9 mouse cellular contexts compared by ENCODE assay signal in the genomic region with DNA sequence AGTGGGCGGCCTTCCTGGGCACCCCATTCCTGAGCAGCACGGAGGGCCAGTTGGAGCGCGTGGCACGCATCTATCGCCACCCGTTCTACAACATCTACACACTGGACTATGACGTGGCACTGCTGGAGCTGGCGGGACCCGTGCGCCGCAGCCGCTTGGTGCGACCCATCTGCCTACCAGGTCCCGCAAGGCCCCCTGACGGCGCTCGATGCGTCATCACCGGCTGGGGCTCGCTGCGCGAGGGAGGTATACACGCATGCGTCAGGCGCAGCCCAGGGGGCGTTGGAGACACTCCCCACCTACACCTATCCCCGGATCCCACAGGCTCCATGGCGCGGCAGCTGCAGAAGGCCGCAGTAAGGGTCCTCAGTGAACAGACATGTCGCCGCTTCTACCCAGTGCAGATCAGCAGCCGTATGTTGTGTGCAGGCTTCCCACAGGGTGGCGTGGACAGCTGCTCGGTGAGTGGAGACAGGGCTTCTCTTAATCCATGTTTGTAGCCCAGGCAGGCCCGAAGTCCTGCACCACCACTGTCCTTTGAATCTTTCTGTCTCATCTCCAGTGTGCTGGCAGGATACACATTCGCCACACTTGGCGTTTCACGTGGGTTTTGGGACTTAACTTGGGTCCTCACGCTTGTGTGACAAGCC. TPM values are rescaled to one million over a fixed set of nuclear protein-coding genes. Genes with fewer than 3 reads are reported as not detected.
A peak's percentile ranks its signal among the peaks of the same experiment; 100 is the strongest.
DNase-seq lines count a peak whose midpoint lies in the region; ATAC-seq and TF ChIP-seq lines count a peak whose summit lies in the region.
"Had no signal": no experiment of that assay in that cellular context is flagged by ENCODE, and none has a peak within 500 bp of the region (broad histone marks: within the 10 kb centered on the region; RNA-seq: fewer than 3 reads in every experiment).

No protein-coding gene starts in this region.

- intact Hi-C loops in heart, adult 2 months (cut with DNase I) = no loop called here
- intact Hi-C loops in heart, postnatal 14 days (cut with DNase I) = no loop called here
- intact Hi-C loops in left cerebral cortex, postnatal 36 days (cut with DNase I) = no loop called here

- peaks cover 9% of the 10 kb centered on the region for H3K4me1 ChIP-seq in heart, adult 2 months (ENCODE audit: control insufficient read depth, insufficient read depth, low read length)
- H3K4me1 ChIP-seq in ES-Bruce4 (ENCODE audit: control insufficient read depth, insufficient read depth, low read length) = peaks cover 2% of the 10 kb centered on the region
- peaks cover 27% of the 10 kb centered on the region for H3K4me1 ChIP-seq in embryonic facial prominence, embryonic 15.5 days

- H3K27ac ChIP-seq in heart, adult 2 months = no peak overlapping the region
- no peak overlapping the region for H3K27ac ChIP-seq in ES-Bruce4 (ENCODE audit: insufficient read depth, low read length)
- no peak overlapping the region for H3K27ac ChIP-seq in embryonic facial prominence, embryonic 15.5 days (replicated peaks)
- H3K27ac ChIP-seq: kidney, postnatal 0 days had no signal

- 0 out of 2 replicates have a peak, but pooled peaks have one; percentile 16 for TF ChIP-seq POLR2A in heart, adult 2 months (IDR thresholded peaks at IDR 0.05; ENCODE audit: insufficient read depth, low read depth, low read length)
- no peak for TF ChIP-seq POLR2A in ES-Bruce4 (IDR thresholded peaks at IDR 0.05; ENCODE audit: insufficient read depth, low read length)

- no peak overlapping the region for H3K9ac ChIP-seq in heart, adult 2 months (ENCODE audit: low read depth, low read length)
- H3K9ac ChIP-seq in ES-Bruce4 (ENCODE audit: low read depth, poor library complexity, severe bottlenecking) = peak overlapping the region; percentile 4; the same call in 1 of the 2 replicates
- no peak overlapping the region for H3K9ac ChIP-seq in embryonic facial prominence, embryonic 15.5 days

- no peaks in the 10 kb centered on the region for H3K79me2 ChIP-seq in heart, adult 2 months (replicated peaks; ENCODE audit: control insufficient read depth, insufficient read depth, low read length)

- DNase-seq in heart, adult 2 months = no peak
- DNase-seq in heart, postnatal 14 days = no peak
- peak; percentile 67 to 77 for DNase-seq in left cerebral cortex, postnatal 36 days (ENCODE audit: low spot score in 2 of 2)
- no peak for DNase-seq in ovary, postnatal 14 days (ENCODE audit: low spot score)
- no peak for DNase-seq in gastrocnemius, adult 18-20 months (ENCODE audit: low spot score)

- no peak for TF ChIP-seq CTCF in heart, adult 2 months (IDR thresholded peaks at IDR 0.05)
- no peak for TF ChIP-seq CTCF in ES-Bruce4 (IDR thresholded peaks at IDR 0.05; ENCODE audit: low read depth, low read length)

- no peaks in the 10 kb centered on the region for H3K9me3 ChIP-seq in ES-Bruce4 (replicated peaks; ENCODE audit: control insufficient read depth, insufficient read depth, low read length, poor library complexity, severe bottlenecking)
- no peaks in the 10 kb centered on the region for H3K9me3 ChIP-seq in embryonic facial prominence, embryonic 15.5 days (replicated peaks)

- no peaks in the 10 kb centered on the region for H3K36me3 ChIP-seq in heart, adult 2 months (ENCODE audit: control insufficient read depth, insufficient read depth, low read length)
- H3K36me3 ChIP-seq in ES-Bruce4 (ENCODE audit: control insufficient read depth, insufficient read depth, low read length, poor library complexity, severe bottlenecking) = no peaks in the 10 kb centered on the region
- peaks cover 24% of the 10 kb centered on the region for H3K36me3 ChIP-seq in embryonic facial prominence, embryonic 15.5 days

- WGBS in heart, adult 2 months = 41% methylated on average over 41 of the region's 41 CpGs
- 33% methylated on average over 41 of the region's 41 CpGs for WGBS in embryonic facial prominence, embryonic 15.5 days

- no peak for ATAC-seq in embryonic facial prominence, embryonic 15.5 days (ENCODE audit: insufficient number of reproducible peaks, low FRiP score, low TSS enrichment, low read depth)
- no peak for ATAC-seq in granulocyte monocyte progenitor cell, adult 5-6 weeks (replicated peaks; ENCODE audit: poor library complexity, severe bottlenecking)

- peak overlapping the region; percentile 27 for H3K4me2 ChIP-seq in embryonic facial prominence, embryonic 15.5 days (replicated peaks)

- no peak overlapping the region for H3K4me3 ChIP-seq in heart, adult 2 months
- H3K4me3 ChIP-seq in ES-Bruce4 (ENCODE audit: low read depth, low read length) = peak overlapping the region; percentile 47
- H3K4me3 ChIP-seq in embryonic facial prominence, embryonic 15.5 days (replicated peaks) = peak overlapping the region; percentile 17

- H3K27me3 ChIP-seq in heart, adult 2 months (ENCODE audit: control insufficient read depth, insufficient read depth, low read length) = no peaks in the 10 kb centered on the region
- H3K27me3 ChIP-seq in ES-Bruce4 (ENCODE audit: control insufficient read depth, insufficient read depth, low read length, poor library complexity, severe bottlenecking) = no peaks in the 10 kb centered on the region
- H3K27me3 ChIP-seq in embryonic facial prominence, embryonic 15.5 days = no peaks in the 10 kb centered on the region

- no peak for TF ChIP-seq EP300 in heart, adult 2 months (IDR thresholded peaks at IDR 0.05; ENCODE audit: insufficient read depth, low read depth, low read length)
- TF ChIP-seq EP300 in ES-Bruce4 (IDR thresholded peaks at IDR 0.05; ENCODE audit: insufficient read depth, low read depth, low read length) = no peak

RNA-seq across cellular contexts. Expression of gene Timm13, which starts 2.8 kb away (rescaled TPM):
- total RNA-seq in heart, adult 2 months (2021) = 100 to 1,000 TPM; 126 to 133 TPM
- polyA plus RNA-seq in heart, adult 2 months (2012; rRNA removed) = 151 and 188 TPM in 2 replicates
- 100 to 1,000 TPM; 145 to 161 TPM for total RNA-seq in heart, postnatal 14 days (2021)
- 135 and 146 TPM in 2 replicates for polyA plus RNA-seq in ES-Bruce4 (2011; ENCODE audit: insufficient read depth, insufficient read length, low read depth, missing spikeins)
- polyA plus RNA-seq in embryonic facial prominence, embryonic 15.5 days (2015; fragmentation: Nextera tagmentation; extraction: Ambion mirVana) = 337 and 339 TPM in 2 replicates
- 100 to 1,000 TPM; 120 to 153 TPM for total RNA-seq in left cerebral cortex, postnatal 36 days (2021)
- 100 to 1,000 TPM; 109 to 127 TPM for total RNA-seq in gastrocnemius, adult 18-20 months (2021)
- total RNA-seq in granulocyte monocyte progenitor cell, adult 5-6 weeks (2014; fragmentation: Nextera tagmentation) = 145 and 158 TPM in 2 replicates
- 38.2 and 50.4 TPM in 2 replicates for total RNA-seq in granulocyte monocyte progenitor cell, adult 5-6 weeks (2017)

RNA-seq across cellular contexts. Expression of gene Lmnb2, which starts 20.1 kb away (rescaled TPM):
- total RNA-seq in heart, adult 2 months (2021) = 1 to 10 TPM; 3.6 to 5.4 TPM
- polyA plus RNA-seq in heart, adult 2 months (2012; rRNA removed) = 5.4 and 7.4 TPM in 2 replicates
- 1 to 10 TPM; 5.1 to 7.0 TPM for total RNA-seq in heart, postnatal 14 days (2021)
- polyA plus RNA-seq in ES-Bruce4 (2011; ENCODE audit: insufficient read depth, insufficient read length, low read depth, missing spikeins) = 25.9 and 28.2 TPM in 2 replicates
- 56.7 and 60.1 TPM in 2 replicates for polyA plus RNA-seq in embryonic facial prominence, embryonic 15.5 days (2015; fragmentation: Nextera tagmentation; extraction: Ambion mirVana)
- total RNA-seq in left cerebral cortex, postnatal 36 days (2021) = 10 to 100 TPM; 17.6 to 21.2 TPM
- 1 to 10 TPM; 2.7 to 3.2 TPM for total RNA-seq in gastrocnemius, adult 18-20 months (2021)
- 24.9 and 35.1 TPM in 2 replicates for total RNA-seq in granulocyte monocyte progenitor cell, adult 5-6 weeks (2014; fragmentation: Nextera tagmentation)
- total RNA-seq in granulocyte monocyte progenitor cell, adult 5-6 weeks (2017) = 56.2 and 62.8 TPM in 2 replicates

RNA-seq across cellular contexts. Expression of gene Tmprss9, which starts 26.3 kb away (rescaled TPM):
- total RNA-seq in heart, adult 2 months (2021) = not detected
- 0.02 TPM in 1 of 2 replicates, not detected in the other for polyA plus RNA-seq in heart, adult 2 months (2012; rRNA removed)
- not detected for total RNA-seq in heart, postnatal 14 days (2021)
- polyA plus RNA-seq in ES-Bruce4 (2011; ENCODE audit: insufficient read depth, insufficient read length, low read depth, missing spikeins) = 0.22 TPM in 1 of 2 replicates, not detected in the other
- 0.04 and 0.05 TPM in 2 replicates for polyA plus RNA-seq in embryonic facial prominence, embryonic 15.5 days (2015; fragmentation: Nextera tagmentation; extraction: Ambion mirVana)
- under 1 TPM in 1 of 2 experiments, not detected in 1; 0.32 TPM for total RNA-seq in left cerebral cortex, postnatal 36 days (2021)
- not detected for total RNA-seq in gastrocnemius, adult 18-20 months (2021)
- not detected in 2 replicates for total RNA-seq in granulocyte monocyte progenitor cell, adult 5-6 weeks (2014; fragmentation: Nextera tagmentation)
- not detected in 2 replicates for total RNA-seq in granulocyte monocyte progenitor cell, adult 5-6 weeks (2017)

RNA-seq across cellular contexts. Expression of gene Gadd45b, which starts 31.9 kb away (rescaled TPM):
- 10 to 100 TPM; 10.9 to 13.9 TPM for total RNA-seq in heart, adult 2 months (2021)
- 10.0 and 10.1 TPM in 2 replicates for polyA plus RNA-seq in heart, adult 2 months (2012; rRNA removed)
- 10 to 100 TPM; 13.6 to 17.2 TPM for total RNA-seq in heart, postnatal 14 days (2021)
- 80.7 and 86.3 TPM in 2 replicates for polyA plus RNA-seq in ES-Bruce4 (2011; ENCODE audit: insufficient read depth, insufficient read length, low read depth, missing spikeins)
- polyA plus RNA-seq in embryonic facial prominence, embryonic 15.5 days (2015; fragmentation: Nextera tagmentation; extraction: Ambion mirVana) = 43.7 and 46.6 TPM in 2 replicates
- total RNA-seq in left cerebral cortex, postnatal 36 days (2021) = 10 to 100 TPM; 17.4 to 23.9 TPM
- 10 to 100 TPM; 17.3 to 25.0 TPM for total RNA-seq in gastrocnemius, adult 18-20 months (2021)
- total RNA-seq in granulocyte monocyte progenitor cell, adult 5-6 weeks (2014; fragmentation: Nextera tagmentation) = 20.1 and 21.5 TPM in 2 replicates
- total RNA-seq in granulocyte monocyte progenitor cell, adult 5-6 weeks (2017) = 25.6 and 27.6 TPM in 2 replicates

RNA-seq across cellular contexts. Expression of gene Sppl2b, which starts 42.9 kb away (rescaled TPM):
- total RNA-seq in heart, adult 2 months (2021) = 10 to 100 TPM; 15.4 to 16.8 TPM
- 51.4 and 74.2 TPM in 2 replicates for polyA plus RNA-seq in heart, adult 2 months (2012; rRNA removed)
- 10 to 100 TPM; 26.6 to 28.5 TPM for total RNA-seq in heart, postnatal 14 days (2021)
- polyA plus RNA-seq in ES-Bruce4 (2011; ENCODE audit: insufficient read depth, insufficient read length, low read depth, missing spikeins) = 5.9 and 7.6 TPM in 2 replicates
- 51.3 and 60.7 TPM in 2 replicates for polyA plus RNA-seq in embryonic facial prominence, embryonic 15.5 days (2015; fragmentation: Nextera tagmentation; extraction: Ambion mirVana)
- 10 to 100 TPM; 53.2 to 66.1 TPM for total RNA-seq in left cerebral cortex, postnatal 36 days (2021)
- total RNA-seq in gastrocnemius, adult 18-20 months (2021) = 10 to 100 TPM; 12.4 to 12.6 TPM
- 15.2 and 20.9 TPM in 2 replicates for total RNA-seq in granulocyte monocyte progenitor cell, adult 5-6 weeks (2014; fragmentation: Nextera tagmentation)
- total RNA-seq in granulocyte monocyte progenitor cell, adult 5-6 weeks (2017) = 12.2 and 14.1 TPM in 2 replicates

Comparison
In these comparisons a context has a peak if more than half of its experiments do, and no peak if none do; other contexts are left out.
1. DNase-seq: peak in left cerebral cortex, postnatal 36 days (2 of 2); none in heart, adult 2 months (0 of 2), heart, postnatal 14 days (0 of 2), ovary, postnatal 14 days (single experiment) and gastrocnemius, adult 18-20 months (single experiment).